Mouse (Mus musculus): ENCODE results near the gene Mpc2.

Mpc2 gene

GRCm38 (mm10) chr1:165510161-165510560, 49.7 kb downstream of the Mpc2 start:
- peak; percentile 7 for DNase-seq

GRCm38 (mm10) chr1:165520716-165521115, 60.3 kb downstream of the Mpc2 start:
- DNase-seq: no peak
